Mouse (Mus musculus): ENCODE data around the gene Rbfox1. TPM values are rescaled to one million over a fixed set of nuclear protein-coding genes. Genes with fewer than 3 reads are reported as not detected.

Gene Rbfox1
- polyA plus RNA-seq, 1 experiment from 2014 or later = 7.5 TPM

DNA sequence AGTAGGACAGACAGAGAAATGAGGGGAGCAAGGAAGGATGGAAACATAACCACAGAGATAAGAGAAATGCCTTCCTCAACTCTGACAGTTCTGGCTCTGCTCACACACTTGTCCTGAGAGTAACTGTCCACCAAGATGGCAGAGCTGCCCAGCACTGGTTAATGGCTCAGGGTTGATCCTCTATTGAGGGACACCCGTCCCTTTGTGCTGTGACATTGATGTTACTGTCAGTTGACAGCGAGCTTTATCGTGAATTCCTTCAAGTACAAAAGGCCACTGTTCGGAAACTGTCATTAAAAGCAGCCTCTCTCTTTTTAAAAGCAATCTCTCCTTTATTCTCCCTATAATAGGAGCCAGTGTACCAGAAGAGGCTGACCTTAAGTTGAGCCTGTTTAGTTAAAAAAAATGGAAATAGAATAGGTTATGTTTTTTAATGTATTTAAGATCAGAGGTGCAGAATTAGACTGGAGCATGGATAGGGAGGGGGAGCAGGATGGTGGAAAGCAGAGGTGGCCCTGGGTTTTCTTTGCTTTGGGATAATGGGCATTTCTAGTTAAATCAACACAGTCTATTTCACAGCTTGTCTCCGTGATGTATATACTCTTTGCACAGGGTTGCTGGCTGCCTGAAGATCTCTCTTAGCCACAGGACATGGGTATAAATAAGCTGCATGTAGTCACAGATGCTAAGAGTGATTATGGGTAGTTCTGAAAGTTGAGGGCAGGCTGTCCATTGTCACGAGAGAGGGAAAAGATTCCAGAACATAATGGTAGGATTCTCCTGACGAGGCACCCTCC lies 212.3 kb downstream of the Rbfox1 start:
- Histone ChIP-seq H3K36me3 (ENCODE audit: control insufficient read depth, insufficient read depth, low read length) (no peaks in the 10 kb centered on the region), H3K27ac (ENCODE audit: low read depth, low read length) (no peak overlapping the region), H3K4me1 (ENCODE audit: control insufficient read depth, insufficient read depth, low read length) (no peaks in the 10 kb centered on the region), H3K9ac (ENCODE audit: low read depth, low read length) (no peak overlapping the region), H3K4me2 (replicated peaks; ENCODE audit: low read depth, low read length) (no peak overlapping the region), H3K9me3 (ENCODE audit: control insufficient read depth, low read length) (no peaks in the 10 kb centered on the region), H3K27me3 (ENCODE audit: control insufficient read depth, insufficient read depth, low read length) (no peaks in the 10 kb centered on the region), H3K4me3 (ENCODE audit: low read length) (no peak overlapping the region)
- 81% methylated on average over 7 of the region's 7 CpGs for WGBS
- ATAC-seq (ENCODE audit: low FRiP score, low TSS enrichment) = no peak

DNA sequence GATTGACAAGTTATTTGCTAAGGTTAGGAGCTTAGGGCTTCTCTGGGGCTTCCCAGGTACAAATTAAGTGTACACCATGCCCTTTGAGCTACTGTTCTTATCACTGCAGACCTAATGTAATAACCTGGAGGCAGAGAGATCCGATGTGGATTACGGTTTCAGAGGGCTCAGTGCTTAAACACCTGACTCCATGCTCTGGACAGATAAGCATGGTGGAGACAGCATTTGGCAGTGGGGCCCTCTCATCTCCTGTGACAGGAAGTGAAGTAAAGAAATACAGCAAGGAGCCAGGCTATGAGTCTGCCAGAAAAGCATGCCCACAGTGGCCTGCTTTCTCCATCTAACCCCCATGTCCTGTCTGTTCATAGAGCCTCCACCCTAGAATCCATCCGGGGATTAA lies 213.0 kb downstream of the Rbfox1 start:
- H3K27ac ChIP-seq (ENCODE audit: low read depth, low read length) = no peak overlapping the region
- no peak for ATAC-seq (ENCODE audit: low FRiP score, low TSS enrichment)
- no peak overlapping the region for H3K9ac ChIP-seq (ENCODE audit: low read depth, low read length)
- H3K36me3 ChIP-seq (ENCODE audit: control insufficient read depth, insufficient read depth, low read length) = no peaks in the 10 kb centered on the region
- WGBS = 83% methylated on average over 3 of the region's 3 CpGs
- H3K4me1 ChIP-seq (ENCODE audit: control insufficient read depth, insufficient read depth, low read length) = no peaks in the 10 kb centered on the region
- H3K4me2 ChIP-seq (replicated peaks; ENCODE audit: low read depth, low read length) = no peak overlapping the region
- H3K4me3 ChIP-seq (ENCODE audit: low read length) = no peak overlapping the region
- H3K9me3 ChIP-seq (ENCODE audit: control insufficient read depth, low read length) = no peaks in the 10 kb centered on the region
- no peaks in the 10 kb centered on the region for H3K27me3 ChIP-seq (ENCODE audit: control insufficient read depth, insufficient read depth, low read length)

DNA sequence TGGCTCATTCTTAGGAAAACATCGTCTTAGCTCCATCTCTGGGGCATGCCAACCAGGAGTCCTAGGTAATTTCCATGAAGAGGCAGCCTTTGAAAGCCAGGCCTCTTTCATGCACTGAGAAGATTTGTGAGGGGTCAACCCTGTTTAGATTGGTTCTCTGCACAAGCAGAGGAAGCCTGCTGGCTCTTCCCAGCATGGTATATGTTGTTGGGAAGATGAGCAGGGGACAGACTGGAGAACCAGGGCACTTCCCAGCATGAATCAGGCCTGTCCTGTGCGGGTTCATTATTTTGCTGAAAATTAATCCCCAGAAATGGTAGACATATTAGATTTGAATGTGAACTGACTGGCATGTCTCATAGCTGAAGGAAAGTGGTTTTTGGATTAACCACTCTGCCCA lies 214.4 kb downstream of the Rbfox1 start:
- no peaks in the 10 kb centered on the region for H3K9me3 ChIP-seq (ENCODE audit: control insufficient read depth, low read length)
- no peak overlapping the region for H3K4me2 ChIP-seq (replicated peaks; ENCODE audit: low read depth, low read length)
- no peaks in the 10 kb centered on the region for H3K36me3 ChIP-seq (ENCODE audit: control insufficient read depth, insufficient read depth, low read length)
- 82% methylated on average over 2 of the region's 2 CpGs for WGBS
- no peak overlapping the region for H3K27ac ChIP-seq (ENCODE audit: low read depth, low read length)
- ATAC-seq (ENCODE audit: low FRiP score, low TSS enrichment) = no peak
- H3K27me3 ChIP-seq (ENCODE audit: control insufficient read depth, insufficient read depth, low read length) = no peaks in the 10 kb centered on the region
- no peaks in the 10 kb centered on the region for H3K4me1 ChIP-seq (ENCODE audit: control insufficient read depth, insufficient read depth, low read length)
- H3K4me3 ChIP-seq (ENCODE audit: low read length) = no peak overlapping the region
- H3K9ac ChIP-seq (ENCODE audit: low read depth, low read length) = no peak overlapping the region

- Histone ChIP-seq H3K36me3 (ENCODE audit: control insufficient read depth, insufficient read depth, low read length) (no peaks in the 10 kb centered on the region), H3K4me3 (ENCODE audit: low read length) (no peak overlapping the region), H3K4me1 (ENCODE audit: control insufficient read depth, insufficient read depth, low read length) (no peaks in the 10 kb centered on the region), H3K4me2 (replicated peaks; ENCODE audit: low read depth, low read length) (no peak overlapping the region), H3K9me3 (ENCODE audit: control insufficient read depth, low read length) (no peaks in the 10 kb centered on the region), H3K9ac (ENCODE audit: low read depth, low read length) (no peak overlapping the region), H3K27ac (ENCODE audit: low read depth, low read length) (no peak overlapping the region), H3K27me3 (ENCODE audit: control insufficient read depth, insufficient read depth, low read length) (no peaks in the 10 kb centered on the region)
- ATAC-seq (ENCODE audit: low FRiP score, low TSS enrichment) = no peak
- 67% methylated on average over 5 of the region's 5 CpGs for WGBS
Measured at GRCm38 (mm10) chr16:6100421-6100877, 215.3 kb downstream of the Rbfox1 start.

- Histone ChIP-seq H3K4me2 (replicated peaks; ENCODE audit: low read depth, low read length) (no peak overlapping the region), H3K9ac (ENCODE audit: low read depth, low read length) (no peak overlapping the region), H3K27ac (ENCODE audit: low read depth, low read length) (no peak overlapping the region), H3K36me3 (ENCODE audit: control insufficient read depth, insufficient read depth, low read length) (no peaks in the 10 kb centered on the region), H3K9me3 (ENCODE audit: control insufficient read depth, low read length) (no peaks in the 10 kb centered on the region), H3K4me1 (ENCODE audit: control insufficient read depth, insufficient read depth, low read length) (no peaks in the 10 kb centered on the region), H3K4me3 (ENCODE audit: low read length) (no peak overlapping the region), H3K27me3 (ENCODE audit: control insufficient read depth, insufficient read depth, low read length) (no peaks in the 10 kb centered on the region)
- no peak for ATAC-seq (ENCODE audit: low FRiP score, low TSS enrichment)
- WGBS = 84% methylated on average over 2 of the region's 2 CpGs
Measured at GRCm38 (mm10) chr16:6103713-6104112, 218.6 kb downstream of the Rbfox1 start.

GRCm38 (mm10) chr16:6110121-6110520 lies 225.0 kb downstream of the Rbfox1 start:
- no peaks in the 10 kb centered on the region for H3K4me1 ChIP-seq (ENCODE audit: control insufficient read depth, insufficient read depth, low read length)
- no peaks in the 10 kb centered on the region for H3K36me3 ChIP-seq (ENCODE audit: control insufficient read depth, insufficient read depth, low read length)
- no peak overlapping the region for H3K9ac ChIP-seq (ENCODE audit: low read depth, low read length)
- no peak for ATAC-seq (ENCODE audit: low FRiP score, low TSS enrichment)
- 93% methylated on average over 3 of the region's 3 CpGs for WGBS
- no peaks in the 10 kb centered on the region for H3K9me3 ChIP-seq (ENCODE audit: control insufficient read depth, low read length)
- H3K4me2 ChIP-seq (replicated peaks; ENCODE audit: low read depth, low read length) = no peak overlapping the region
- no peak overlapping the region for H3K27ac ChIP-seq (ENCODE audit: low read depth, low read length)
- no peak overlapping the region for H3K4me3 ChIP-seq (ENCODE audit: low read length)
- no peaks in the 10 kb centered on the region for H3K27me3 ChIP-seq (ENCODE audit: control insufficient read depth, insufficient read depth, low read length)

- WGBS = 69% methylated on average over 5 of the region's 5 CpGs
- Histone ChIP-seq H3K36me3 (ENCODE audit: control insufficient read depth, insufficient read depth, low read length) (no peaks in the 10 kb centered on the region), H3K4me1 (ENCODE audit: control insufficient read depth, insufficient read depth, low read length) (no peaks in the 10 kb centered on the region), H3K4me3 (ENCODE audit: low read length) (no peak overlapping the region), H3K4me2 (replicated peaks; ENCODE audit: low read depth, low read length) (no peak overlapping the region), H3K27ac (ENCODE audit: low read depth, low read length) (no peak overlapping the region), H3K9me3 (ENCODE audit: control insufficient read depth, low read length) (no peaks in the 10 kb centered on the region), H3K9ac (ENCODE audit: low read depth, low read length) (no peak overlapping the region), H3K27me3 (ENCODE audit: control insufficient read depth, insufficient read depth, low read length) (no peaks in the 10 kb centered on the region)
- no peak for ATAC-seq (ENCODE audit: low FRiP score, low TSS enrichment)
Measured at GRCm38 (mm10) chr16:6113836-6114475, 228.8 kb downstream of the Rbfox1 start.

DNA sequence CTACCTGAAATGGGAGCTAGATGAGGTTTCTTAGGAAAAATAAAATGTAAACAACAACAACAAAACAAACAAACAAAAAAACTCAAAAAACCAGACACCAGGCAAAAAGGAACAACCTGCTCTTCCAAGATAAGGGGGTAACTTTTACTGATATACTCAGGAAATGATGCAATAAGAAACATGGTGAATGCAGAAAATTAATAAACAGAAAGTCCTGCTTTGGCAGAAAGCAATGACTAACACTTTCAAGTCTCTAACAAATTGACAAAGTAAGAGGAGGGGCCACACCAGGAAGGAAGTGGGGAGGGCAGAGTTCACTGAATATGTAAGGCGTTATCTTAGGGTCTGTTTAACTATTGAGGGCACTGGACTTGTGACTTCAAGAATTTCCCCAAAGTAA lies 234.3 kb downstream of the Rbfox1 start:
- no peaks in the 10 kb centered on the region for H3K27me3 ChIP-seq (ENCODE audit: control insufficient read depth, insufficient read depth, low read length)
- no peak overlapping the region for H3K27ac ChIP-seq (ENCODE audit: low read depth, low read length)
- WGBS = no CpG with 5 or more reads among the region's 1 CpGs
- H3K9ac ChIP-seq (ENCODE audit: low read depth, low read length) = no peak overlapping the region
- H3K4me2 ChIP-seq (replicated peaks; ENCODE audit: low read depth, low read length) = no peak overlapping the region
- no peaks in the 10 kb centered on the region for H3K4me1 ChIP-seq (ENCODE audit: control insufficient read depth, insufficient read depth, low read length)
- H3K4me3 ChIP-seq (ENCODE audit: low read length) = no peak overlapping the region
- no peaks in the 10 kb centered on the region for H3K9me3 ChIP-seq (ENCODE audit: control insufficient read depth, low read length)
- ATAC-seq (ENCODE audit: low FRiP score, low TSS enrichment) = no peak
- H3K36me3 ChIP-seq (ENCODE audit: control insufficient read depth, insufficient read depth, low read length) = no peaks in the 10 kb centered on the region

DNA sequence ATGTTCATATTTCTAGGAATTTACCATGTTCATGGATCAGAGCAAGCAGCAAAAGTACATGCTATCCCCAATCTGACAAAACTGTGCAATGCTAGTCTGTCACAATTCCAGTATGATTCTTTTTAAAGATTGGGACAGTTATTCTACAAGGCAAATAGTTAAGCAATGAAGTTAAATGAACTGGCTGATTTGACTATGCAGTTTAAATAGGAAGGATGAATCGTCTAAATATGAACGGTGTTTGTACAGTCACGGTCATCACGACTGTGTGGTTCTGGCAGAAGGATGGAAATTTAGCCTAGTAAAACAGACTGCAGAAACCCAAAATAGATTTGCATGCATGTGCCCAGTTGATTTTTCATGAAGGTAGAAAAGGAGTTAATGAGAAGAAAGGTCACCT lies 236.1 kb downstream of the Rbfox1 start:
- no peaks in the 10 kb centered on the region for H3K4me1 ChIP-seq (ENCODE audit: control insufficient read depth, insufficient read depth, low read length)
- no peaks in the 10 kb centered on the region for H3K9me3 ChIP-seq (ENCODE audit: control insufficient read depth, low read length)
- 100% methylated on average over 4 of the region's 4 CpGs for WGBS
- H3K4me3 ChIP-seq (ENCODE audit: low read length) = no peak overlapping the region
- H3K27ac ChIP-seq (ENCODE audit: low read depth, low read length) = no peak overlapping the region
- ATAC-seq (ENCODE audit: low FRiP score, low TSS enrichment) = no peak
- H3K27me3 ChIP-seq (ENCODE audit: control insufficient read depth, insufficient read depth, low read length) = no peaks in the 10 kb centered on the region
- no peak overlapping the region for H3K4me2 ChIP-seq (replicated peaks; ENCODE audit: low read depth, low read length)
- no peak overlapping the region for H3K9ac ChIP-seq (ENCODE audit: low read depth, low read length)
- no peaks in the 10 kb centered on the region for H3K36me3 ChIP-seq (ENCODE audit: control insufficient read depth, insufficient read depth, low read length)

All from kidney, embryonic 14.5 days (tissue).